Mouse (Mus musculus) T-helper 17 cell (primary cell): ENCODE measurements at regions not wholly inside any gene's neighbourhood (a gene's known extent, or its start where the extent isn't known, plus 50 kb on each side); places are given as distances from the start of the nearest gene placed in this dataset.
"Not testable (repeated sequence)": the region's sequence is repeated elsewhere in the genome, so short reads cannot be mapped to it uniquely, and the experiment has no call there.

Source experiments
- in situ Hi-C, 2 experiments: fragments of 300-600 bp; cut with MboI, MseI; formaldehyde crosslinking; loops; 1 replicate in 1 of 2; 2 replicates in 1 of 2; pipeline ENCODE4 v1.15.1; 2025; ENCODE audit warnings: high pct_unique_total_duplicates in 2 of 2

GRCm38 (mm10) chr6:3319378-3319777 is 80.0 kb downstream of the Samd9l start:
- in situ Hi-C loops, result loop anchor here in 1 of 2 experiments (25.0 kb wide), 1 partner anchor 768 kb away; the partner anchor contains the start of gene Bet1

GRCm38 (mm10) chr6:3307598-3308220 is 91.7 kb downstream of the Samd9l start:
- in situ Hi-C loops, result loop anchor here in 1 of 2 experiments (25.0 kb wide), 1 partner anchor 780 kb away; the partner anchor contains the start of gene Bet1

DNA sequence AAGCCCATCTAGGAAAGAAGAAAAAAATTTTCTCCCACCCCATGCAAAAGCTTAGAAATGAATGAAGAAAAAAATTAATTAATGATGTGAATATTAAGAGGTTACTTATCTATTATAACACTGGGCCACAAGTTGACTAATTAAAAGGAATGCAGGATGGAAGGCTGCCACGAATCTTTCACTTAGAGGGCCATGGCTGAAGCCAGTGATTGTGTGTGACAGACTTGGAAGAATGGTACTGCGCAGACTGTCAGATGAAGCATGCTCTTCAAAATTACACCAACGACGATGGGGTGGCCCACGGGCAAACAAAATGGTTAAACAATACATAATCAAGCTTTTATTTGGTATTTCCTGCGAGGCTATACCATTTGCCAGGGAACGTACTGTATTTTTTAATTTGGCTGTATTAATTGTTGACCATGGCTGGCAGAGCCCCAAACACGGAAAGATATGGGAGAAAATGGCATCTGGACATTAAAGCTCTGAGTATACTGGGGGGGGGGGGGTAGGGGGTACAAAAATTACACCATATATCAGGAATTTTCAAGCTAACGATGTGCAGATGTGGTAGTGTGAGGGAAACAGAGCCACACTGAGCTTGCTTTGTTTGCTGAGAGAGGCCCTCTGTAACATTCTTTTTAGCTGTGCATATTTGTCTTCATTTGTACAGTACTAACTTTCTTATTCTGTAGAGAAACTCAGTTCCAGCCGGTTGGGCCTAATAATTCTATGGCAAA is 94.3 kb downstream of the Samd9l start:
- in situ Hi-C loops, result loop anchor here (5.0 to 25.0 kb wide), 2 partner anchors 72 to 782 kb away; partner anchors contain the start of gene Bet1 (in 1 of the 2)

DNA sequence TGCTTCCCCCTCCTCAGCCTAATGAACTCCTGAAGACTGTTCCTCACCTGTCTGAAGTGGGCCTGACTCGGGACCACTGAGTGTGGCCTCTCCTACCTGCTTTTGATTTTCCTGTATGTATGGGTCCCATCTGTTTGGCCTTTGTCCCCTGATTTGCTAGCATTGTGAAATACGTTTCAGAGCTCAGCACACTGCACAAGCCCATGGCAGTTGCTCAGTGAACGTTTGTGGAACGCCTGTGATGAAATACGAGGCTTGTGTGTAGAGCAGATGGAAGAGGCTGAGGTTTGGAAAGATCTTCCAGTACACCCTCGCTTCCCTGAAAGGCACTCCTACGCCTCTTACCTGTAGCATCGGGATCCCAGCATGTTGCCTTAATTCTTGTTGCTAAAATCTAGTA is 106.1 kb downstream of the Samd9l start:
- in situ Hi-C loops, result not testable (repeated sequence)

GRCm38 (mm10) chr6:3291983-3292382 is 107.4 kb downstream of the Samd9l start:
- in situ Hi-C loops, result not testable (repeated sequence)

DNA sequence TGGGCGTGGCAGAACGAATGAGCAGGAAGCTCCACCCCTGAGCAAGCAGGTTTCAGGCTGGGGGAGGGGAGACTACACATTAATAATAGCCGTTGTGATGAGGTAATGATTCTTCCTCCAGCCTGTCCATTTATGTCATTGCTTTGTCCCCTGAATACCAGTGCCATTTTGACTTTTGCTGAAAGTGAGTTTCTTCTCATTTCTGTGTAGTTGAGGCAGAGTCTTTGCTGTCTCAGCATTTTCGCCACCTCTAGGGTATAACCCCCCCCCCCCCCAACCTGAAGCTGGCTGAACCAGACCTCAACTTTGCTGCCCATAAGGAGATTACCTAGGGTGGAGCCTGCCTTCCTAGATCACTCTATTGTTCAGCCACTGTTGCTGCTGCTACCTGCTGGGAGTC is 130.6 kb downstream of the Samd9l start:
- in situ Hi-C loops, result loop anchor here in 1 of 2 experiments (5.0 kb wide), 1 partner anchor 149 kb away; no protein-coding TSS in a partner anchor

GRCm38 (mm10) chr6:3265477-3265876 is 133.9 kb downstream of the Samd9l start:
- in situ Hi-C loops, result loop anchor here in 1 of 2 experiments (5.0 kb wide), 1 partner anchor 152 kb away; no protein-coding TSS in a partner anchor
